Mouse (Mus musculus): Measurements from ENCODE around the gene Ang5.
A peak's percentile ranks its signal among the peaks of the same experiment; 100 is the strongest.
"Not testable (repeated sequence)": the region's sequence is repeated elsewhere in the genome, so short reads cannot be mapped to it uniquely, and the experiment has no call there.

Gene Ang5

DNA sequence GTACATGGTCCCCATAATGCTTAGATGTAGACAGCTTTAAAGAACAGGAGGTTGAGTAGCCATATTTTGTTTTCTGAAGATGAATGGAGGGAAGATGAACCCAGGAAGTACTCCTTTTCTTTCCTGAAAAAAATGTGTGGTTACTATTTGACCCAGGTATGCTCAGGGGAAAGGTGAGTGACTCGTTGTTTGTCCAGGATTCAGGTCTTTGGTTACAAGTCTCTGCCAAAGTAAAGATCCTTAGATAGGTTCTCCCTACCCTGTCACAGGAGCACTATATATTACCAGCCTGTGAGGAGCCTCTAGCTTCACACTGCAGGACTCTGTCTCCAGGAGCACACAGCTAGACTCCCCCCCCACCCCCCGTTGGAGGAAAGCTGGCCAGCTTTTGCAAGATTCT is at the start of gene Ang5:
TSS of gene Ang5 (plus strand) at position 301 of the 400 bp plus-strand sequence.
- not testable (repeated sequence) for DNase-seq

DNA sequence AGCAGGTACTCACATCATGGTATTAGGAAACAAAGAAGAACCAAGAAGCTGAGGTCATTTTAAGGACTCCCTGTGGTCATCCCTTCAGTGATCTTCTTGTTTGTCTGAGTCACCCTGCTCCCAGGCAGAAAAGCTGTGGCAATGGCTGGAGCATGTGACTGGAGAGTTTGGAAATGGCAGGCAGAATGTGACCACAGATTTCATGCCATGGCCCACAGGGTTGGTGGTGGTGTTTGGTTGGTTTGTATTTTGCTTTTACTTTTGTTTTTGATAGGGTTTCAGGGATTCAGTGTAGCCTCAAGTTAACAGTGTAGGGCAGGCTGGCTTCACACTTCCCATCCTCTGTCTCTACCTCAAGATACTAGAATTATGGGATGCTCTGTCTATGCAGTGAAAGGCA is 38.7 kb upstream of the Ang5 start:
- DNase-seq: not testable (repeated sequence)

DNA sequence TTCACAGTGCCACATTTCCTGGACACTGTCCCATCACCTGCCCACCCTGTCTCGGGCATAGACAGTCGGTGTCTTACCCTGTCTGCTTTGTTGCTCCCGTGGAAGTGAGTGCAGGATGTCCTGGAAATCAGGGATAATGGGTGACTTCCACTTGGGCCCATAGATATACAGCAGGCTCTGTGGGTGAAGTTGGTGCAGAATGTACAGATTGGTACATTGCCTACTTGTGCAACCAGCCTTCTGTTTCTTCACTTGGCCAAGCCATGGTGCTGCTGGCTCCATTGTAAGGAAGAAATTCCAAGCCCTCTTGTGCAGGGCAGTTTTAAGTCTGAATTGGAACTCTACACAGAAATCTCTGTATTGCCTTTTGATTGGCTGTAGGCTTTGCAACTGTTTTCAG is 33.4 kb upstream of the Ang5 start, which contains the start of gene Ear10:
TSS of gene Ear10 (minus strand) at position 101 of the 400 bp plus-strand sequence.
- not testable (repeated sequence) for DNase-seq

DNA sequence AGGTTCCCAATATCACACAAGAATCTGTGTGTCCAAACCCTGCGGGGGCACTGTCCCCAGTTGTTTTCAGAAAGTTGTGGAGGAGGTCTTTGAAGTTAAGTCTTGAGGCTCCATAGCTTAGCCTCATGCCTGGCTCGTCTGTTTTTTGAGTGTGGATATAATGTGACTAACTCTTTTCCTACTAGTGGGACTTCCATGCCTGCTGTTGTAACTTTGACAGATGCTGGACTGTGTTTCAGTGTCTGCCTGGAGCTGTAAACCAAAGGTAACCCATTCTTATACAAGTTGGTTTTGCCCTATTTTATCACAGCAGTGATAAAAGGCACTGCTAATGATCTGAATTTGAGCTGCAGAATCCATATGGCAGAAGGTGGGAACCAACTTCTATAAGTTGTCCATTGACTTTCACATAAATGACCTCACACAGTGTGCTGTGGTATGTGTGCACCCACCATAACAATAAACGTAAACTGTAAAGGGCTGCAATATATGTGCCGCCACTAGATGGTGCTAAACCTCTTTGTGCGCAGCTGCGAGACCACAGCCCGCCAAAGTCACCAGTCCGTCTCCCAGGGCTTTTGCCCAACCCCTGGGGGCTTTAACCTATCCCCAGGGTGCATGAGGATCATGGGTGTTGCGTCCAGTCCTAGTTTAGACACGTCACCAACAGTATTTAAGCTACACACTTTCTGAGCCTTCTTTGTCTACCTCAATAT is 32.0 kb upstream of the Ang5 start, which contains the start of gene Gm8113:
TSS of gene Gm8113 (plus strand) at position 703 of the 716 bp plus-strand sequence.
- DNase-seq: peak; percentile 37

DNA sequence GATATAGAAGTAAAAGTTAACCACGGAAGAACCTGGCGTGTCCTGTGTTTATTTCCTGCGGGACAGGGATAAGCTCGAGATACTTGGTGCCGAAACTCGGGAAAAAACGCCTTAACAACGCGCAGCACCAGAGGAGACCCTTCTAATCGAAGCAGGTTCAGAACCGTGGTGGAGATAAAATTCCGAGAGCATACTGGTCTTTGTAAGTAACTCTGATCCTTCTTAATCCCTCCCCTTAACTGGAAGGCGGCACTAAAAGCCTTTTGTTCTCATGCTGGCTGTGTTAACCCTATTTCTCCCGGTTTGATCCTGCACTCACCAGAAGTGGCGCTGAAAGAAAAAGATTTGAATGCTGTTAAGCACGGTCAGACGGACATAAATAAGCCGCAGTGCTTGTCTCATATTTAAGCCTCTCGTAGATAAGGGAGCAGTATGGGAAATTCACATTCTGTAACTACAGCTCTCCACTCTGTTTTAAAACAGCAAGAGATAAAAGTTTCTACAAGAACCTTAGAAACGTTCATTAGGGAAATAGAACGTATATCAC is 31.4 kb upstream of the Ang5 start:
- not testable (repeated sequence) for DNase-seq

DNA sequence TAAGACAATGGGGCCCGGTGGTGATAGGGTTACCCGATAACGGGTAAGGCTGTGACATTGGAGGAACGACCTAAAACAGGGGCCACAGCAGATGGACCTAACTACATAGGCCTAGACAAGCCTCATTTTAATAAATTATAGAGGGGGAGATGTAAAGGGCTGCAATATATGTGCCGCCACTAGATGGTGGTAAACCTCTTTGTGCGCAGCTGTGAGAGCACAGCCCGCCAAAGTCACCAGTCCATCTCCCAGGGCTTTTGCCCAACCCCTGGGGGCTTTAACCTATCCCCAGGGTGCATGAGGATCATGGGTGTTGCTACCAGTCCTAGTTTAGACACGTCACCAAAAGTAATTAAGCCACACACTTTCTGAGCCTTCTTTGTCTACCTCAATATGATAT is 23.9 kb upstream of the Ang5 start:
- peak; percentile 14 for DNase-seq

DNA sequence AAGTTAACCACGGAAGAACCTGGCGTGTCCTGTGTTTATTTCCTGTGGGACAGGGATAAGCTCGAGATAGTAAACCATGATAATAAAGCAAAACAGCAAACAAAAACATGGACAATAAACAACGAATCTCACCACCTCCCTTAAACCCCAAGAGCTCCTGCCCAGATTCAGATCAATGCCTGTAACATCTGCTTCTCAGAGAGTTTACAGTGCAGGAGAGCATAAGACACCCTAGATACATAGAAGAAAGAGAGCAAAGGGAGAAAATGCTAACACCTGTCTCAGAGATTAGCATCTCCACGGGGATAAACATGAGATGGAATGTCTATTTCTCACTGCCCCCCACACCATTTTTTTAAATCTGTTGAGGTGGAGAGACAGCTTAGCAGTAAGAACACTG is 23.5 kb upstream of the Ang5 start:
- not testable (repeated sequence) for DNase-seq

DNA sequence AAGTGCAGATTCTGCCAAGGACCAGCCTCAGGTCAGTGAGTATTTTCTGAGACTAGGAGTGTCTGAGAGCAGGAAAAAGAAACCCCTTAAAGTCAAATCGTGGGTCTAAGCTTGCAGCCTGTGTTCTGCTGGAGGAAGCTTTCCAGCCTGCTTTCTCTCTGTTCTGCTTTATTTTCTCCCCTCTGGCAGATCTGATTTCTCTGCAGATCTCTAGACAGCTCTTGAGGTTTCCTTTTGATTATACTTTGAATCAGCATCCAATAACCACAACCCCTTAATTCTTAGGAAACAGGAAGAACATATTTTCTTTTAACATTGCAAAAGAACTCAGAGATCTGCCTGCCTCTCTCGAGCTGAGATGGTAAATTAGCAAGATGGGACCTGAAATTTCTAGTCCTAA is 3.5 kb upstream of the Ang5 start:
- DNase-seq: not testable (repeated sequence)

DNA sequence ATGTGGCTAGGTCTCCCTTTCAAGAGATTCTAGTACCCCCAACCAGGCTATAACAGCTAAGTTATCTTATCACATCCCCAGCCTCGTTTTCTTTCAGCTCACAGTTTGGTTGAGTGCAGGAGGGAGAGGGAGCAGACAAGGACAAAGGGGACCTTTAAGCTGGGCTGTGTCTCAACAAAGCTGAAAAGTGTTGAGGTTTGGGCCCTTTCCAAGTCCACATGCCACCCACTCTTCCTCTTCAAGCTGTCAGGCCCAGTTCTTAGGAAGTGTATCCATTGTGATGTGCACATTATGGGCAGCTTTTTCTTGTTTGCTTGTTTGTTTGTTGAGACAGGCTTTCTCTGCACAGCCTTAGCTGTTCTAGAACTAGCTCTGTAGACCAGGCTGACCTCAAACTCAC is 1.8 kb upstream of the Ang5 start:
- DNase-seq: not testable (repeated sequence)

DNA sequence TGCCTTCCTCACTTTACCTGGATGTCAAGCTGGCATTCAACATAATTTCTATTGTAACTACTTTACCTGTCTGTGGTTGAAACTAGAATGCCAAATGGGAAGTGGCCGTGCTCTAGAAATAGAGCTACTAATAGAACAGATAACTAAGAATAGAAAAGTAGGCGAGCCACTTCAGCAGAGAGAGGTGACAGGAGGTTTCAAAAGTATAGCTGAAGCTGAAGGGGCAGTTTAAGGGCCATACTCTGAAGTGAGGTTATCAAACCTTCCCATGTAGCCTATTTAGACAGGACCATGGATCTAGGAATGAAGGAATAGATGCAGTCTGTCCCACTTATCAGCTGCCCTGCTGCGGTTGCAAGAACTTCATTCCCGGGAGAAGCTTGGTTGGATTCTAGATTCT is 26.6 kb downstream of the Ang5 start:
- no peak for DNase-seq

DNA sequence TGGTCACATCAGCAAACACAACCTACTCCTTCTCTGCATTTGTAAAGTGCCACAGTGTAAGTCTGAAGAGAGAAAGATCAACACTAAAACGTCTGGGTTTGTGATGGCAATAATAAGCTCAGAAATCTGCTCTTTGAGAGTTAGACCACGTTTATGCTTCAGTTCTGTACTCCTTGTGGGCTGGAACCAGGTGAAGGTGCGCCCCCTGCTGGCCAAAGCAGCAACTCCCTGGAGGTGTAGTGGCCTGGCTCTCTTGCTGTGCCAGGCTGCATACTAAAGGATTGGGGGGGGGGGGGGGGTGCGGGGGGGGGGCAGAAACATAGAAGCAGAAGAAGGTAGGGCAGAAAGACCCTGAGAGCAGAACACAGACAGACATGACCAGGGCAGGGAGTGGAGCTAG is 27.0 kb downstream of the Ang5 start:
- DNase-seq: peak; percentile 31

DNA sequence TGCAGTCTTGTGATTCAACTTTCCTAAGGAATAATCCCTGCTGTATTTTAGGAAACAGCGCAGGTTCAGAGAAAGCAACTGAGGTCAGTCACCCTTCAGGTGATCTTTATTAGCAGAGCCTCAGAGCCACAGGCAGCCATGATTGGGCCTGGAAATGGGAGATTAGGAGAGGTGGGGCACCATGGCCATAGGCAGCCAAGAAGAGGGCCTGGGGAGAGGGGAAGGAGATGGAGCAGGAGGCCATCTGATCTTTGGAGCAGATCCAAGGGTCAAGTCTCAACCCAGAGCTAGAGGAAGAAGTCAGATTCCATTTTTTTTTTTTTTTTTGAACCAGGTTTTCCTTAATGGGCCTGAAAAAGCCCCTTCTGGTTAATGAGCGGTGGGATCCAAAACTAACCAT is 29.3 kb downstream of the Ang5 start:
- DNase-seq: no peak

DNA sequence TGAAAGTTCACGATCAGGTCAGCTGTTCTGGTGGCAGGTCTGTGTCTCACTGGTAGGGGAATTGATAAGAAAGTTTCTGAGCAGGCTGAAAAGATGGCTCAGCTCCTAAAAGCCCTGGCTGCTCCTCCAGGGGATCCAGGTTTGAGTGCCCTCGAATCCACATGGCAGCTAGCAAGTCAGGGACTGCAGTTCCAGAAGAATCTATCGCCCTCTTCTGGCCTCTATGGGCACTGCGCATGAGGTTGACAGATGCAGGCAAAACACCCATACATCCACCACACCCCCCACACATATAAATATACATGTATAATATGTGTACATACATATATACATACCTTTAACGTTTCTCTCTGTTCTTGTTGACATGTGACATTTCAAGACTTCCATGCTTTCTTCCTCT is 30.5 kb downstream of the Ang5 start:
- peak; percentile 77 for DNase-seq

DNA sequence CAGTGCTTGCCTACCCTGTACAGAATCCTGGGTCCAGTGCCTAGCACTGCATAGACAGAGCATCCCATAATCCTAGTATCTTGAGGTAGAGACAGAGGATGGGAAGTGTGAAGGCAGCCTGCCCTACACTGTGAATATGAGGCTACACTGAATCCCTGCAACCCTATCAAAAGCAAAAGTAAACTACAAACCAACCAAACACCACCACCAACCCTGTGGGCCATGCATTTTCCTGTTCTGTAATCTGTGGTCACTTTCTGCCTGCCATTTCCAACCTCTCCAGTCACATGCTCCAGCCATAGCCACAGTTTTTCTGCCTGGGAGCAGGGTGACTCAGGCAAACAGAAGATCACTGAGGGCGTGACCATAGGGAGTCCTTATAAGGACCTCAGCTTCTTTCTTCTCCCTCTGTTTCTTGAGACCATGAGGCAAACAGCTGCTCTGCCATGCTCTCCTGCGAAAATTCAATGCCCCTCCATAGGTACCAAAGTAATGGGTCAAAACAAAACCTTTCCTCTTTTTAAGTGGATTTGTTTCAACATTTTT is 41.7 kb downstream of the Ang5 start:
- DNase-seq: not testable (repeated sequence)

DNA sequence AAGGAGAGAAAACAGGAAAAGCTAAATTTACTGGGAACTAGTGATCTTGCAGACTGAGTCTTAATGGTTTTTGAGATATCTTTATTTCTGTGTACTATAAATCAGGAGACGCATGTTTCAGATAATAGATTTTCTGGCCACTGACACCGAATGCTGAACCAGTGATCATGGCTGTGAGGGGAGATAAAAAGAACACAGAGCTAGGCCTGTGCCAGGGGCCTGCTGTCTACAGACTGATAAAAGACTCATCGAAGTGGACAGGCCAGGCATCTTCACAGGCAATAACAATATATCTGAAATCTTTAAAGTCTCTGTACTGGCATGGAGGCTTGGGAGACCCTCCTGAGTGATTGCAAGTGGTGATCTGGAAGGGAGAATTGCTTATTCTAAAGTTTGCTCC is 44.7 kb downstream of the Ang5 start:
- no peak for DNase-seq

DNA sequence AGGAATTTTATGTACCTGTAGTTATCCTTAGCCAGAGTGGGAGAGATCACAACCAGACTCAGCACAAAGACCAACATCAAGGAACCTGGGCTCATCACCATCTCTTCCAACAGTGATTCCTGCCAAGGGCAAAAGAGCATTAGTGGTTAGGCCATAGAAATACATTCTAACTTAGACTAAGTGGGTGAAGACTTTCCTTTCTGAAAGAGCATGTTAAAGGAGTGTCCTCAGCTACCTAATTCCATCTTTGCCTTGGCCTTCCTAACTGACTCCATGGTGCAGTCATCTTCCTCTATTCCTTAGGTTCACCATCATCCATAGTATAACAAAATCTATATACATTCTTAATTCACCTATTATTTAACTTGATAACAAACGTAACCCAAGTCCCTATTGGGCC is 45.3 kb downstream of the Ang5 start, which contains the start of gene Ang6:
TSS of gene Ang6 (minus strand) at position 101 of the 400 bp plus-strand sequence.
- no peak for DNase-seq

DNA sequence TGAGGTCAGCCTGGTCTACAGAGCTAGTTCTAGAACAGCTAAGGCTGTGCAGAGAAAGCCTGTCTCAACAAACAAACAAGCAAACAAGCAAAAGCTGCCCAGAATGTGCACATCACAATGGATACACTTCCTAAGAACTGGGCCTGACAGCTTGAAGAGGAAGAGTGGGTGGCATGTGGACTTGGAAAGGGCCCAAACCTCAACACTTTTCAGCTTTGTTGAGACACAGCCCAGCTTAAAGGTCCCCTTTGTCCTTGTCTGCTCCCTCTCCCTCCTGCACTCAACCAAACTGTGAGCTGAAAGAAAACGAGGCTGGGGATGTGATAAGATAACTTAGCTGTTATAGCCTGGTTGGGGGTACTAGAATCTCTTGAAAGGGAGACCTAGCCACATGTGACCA is 51.2 kb downstream of the Ang5 start:
- not testable (repeated sequence) for DNase-seq

DNA sequence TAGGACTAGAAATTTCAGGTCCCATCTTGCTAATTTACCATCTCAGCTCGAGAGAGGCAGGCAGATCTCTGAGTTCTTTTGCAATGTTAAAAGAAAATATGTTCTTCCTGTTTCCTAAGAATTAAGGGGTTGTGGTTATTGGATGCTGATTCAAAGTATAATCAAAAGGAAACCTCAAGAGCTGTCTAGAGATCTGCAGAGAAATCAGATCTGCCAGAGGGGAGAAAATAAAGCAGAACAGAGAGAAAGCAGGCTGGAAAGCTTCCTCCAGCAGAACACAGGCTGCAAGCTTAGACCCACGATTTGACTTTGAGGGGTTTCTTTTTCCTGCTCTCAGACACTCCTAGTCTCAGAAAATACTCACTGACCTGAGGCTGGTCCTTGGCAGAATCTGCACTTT is 52.8 kb downstream of the Ang5 start:
- DNase-seq: not testable (repeated sequence)

Data from right cerebral cortex, adult 18-20 months (tissue).